Mouse (Mus musculus): ENCODE results near the gene Sesn2. TPM values are rescaled to one million over a fixed set of nuclear protein-coding genes. Genes with fewer than 3 reads are reported as not detected.

Sesn2 gene
- polyA plus RNA-seq, 1 experiment from 2014 or later: 11.7 TPM

DNA sequence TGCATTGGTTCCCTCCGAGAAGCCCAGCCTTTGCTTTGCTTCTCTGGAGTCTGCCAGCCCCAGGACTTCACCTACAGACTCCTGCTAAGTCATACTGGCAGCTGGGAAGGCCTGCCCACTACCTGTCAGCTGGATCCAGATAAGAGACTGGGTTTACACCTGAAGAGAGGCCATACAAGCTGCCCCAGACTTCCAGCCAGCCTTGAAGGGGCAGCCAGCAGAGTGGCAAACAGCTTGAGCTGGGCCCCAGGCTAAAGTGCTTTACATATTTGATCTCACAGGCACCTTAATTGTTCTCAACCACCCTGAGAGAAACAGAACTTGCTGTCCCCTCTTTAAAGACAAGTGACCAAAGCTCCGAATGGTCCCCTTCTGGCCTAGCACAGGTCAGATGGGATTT lies 3.1 kb downstream of the Sesn2 start:
- DNase-seq (ENCODE audit: low spot score): no peak
- no peak overlapping the region for H3K4me3 ChIP-seq
- H3K36me3 ChIP-seq: no peaks in the 10 kb centered on the region; the same call in 1 of the 2 replicates
- H3K9me3 ChIP-seq (replicated peaks): no peaks in the 10 kb centered on the region
- no peaks in the 10 kb centered on the region for H3K27me3 ChIP-seq (ENCODE audit: low read depth, poor library complexity, severe bottlenecking)
- H3K27ac ChIP-seq: no peak overlapping the region
- 29% methylated on average over 2 of the region's 2 CpGs for WGBS
- peaks cover 26% of the 10 kb centered on the region for H3K4me1 ChIP-seq

DNA sequence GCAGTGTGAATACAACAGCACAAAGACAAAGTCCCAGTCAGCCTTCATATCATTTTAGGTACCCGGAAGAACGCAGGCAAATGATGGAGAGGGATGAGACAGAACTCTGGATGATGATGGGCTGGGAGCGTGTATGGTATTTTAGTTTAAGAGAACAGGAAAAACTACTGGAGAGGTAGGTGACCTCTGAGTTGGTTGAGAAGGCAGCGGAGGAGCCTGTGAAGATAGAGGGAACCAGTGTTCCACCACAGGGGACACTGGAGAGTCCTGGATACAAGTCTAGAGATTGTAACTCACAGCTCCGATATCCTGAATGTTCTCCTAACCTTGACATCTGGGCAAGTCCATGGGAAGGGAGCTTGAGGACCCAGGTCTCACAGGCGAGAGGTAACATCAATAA lies 4.1 kb downstream of the Sesn2 start:
- no peaks in the 10 kb centered on the region for H3K27me3 ChIP-seq (ENCODE audit: low read depth, poor library complexity, severe bottlenecking)
- peaks cover 26% of the 10 kb centered on the region for H3K4me1 ChIP-seq
- DNase-seq (ENCODE audit: low spot score): no peak
- WGBS: 77% methylated on average over 6 of the region's 6 CpGs
- no peak overlapping the region for H3K27ac ChIP-seq
- H3K9me3 ChIP-seq (replicated peaks): no peaks in the 10 kb centered on the region
- no peaks in the 10 kb centered on the region; the same call in 1 of the 2 replicates for H3K36me3 ChIP-seq
- H3K4me3 ChIP-seq: no peak overlapping the region

DNA sequence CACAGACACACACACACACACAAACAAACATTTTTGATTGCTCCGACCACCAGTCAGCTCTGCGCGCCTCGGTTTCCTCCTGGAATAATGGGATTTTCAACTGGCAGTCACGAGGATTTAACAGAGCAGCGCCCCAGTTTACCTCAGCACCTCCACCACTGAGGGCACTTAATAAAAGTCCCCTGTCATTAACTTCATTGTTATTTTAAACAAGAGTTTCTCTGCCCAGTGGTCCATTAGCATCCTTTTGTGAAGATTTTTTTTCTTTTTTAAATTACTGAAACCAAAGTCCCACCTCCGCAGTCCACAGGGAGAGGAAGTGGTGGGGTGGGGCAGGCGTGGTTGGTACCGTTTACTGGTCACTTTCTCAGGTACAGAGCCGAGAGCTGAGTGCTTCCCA lies 4.5 kb downstream of the Sesn2 start:
- WGBS: 46% methylated on average over 10 of the region's 10 CpGs
- H3K4me1 ChIP-seq: peaks cover 26% of the 10 kb centered on the region
- no peak overlapping the region for H3K27ac ChIP-seq
- DNase-seq (ENCODE audit: low spot score): no peak
- H3K4me3 ChIP-seq: no peak overlapping the region
- no peaks in the 10 kb centered on the region for H3K27me3 ChIP-seq (ENCODE audit: low read depth, poor library complexity, severe bottlenecking)
- H3K36me3 ChIP-seq: no peaks in the 10 kb centered on the region; the same call in 1 of the 2 replicates
- H3K9me3 ChIP-seq (replicated peaks): no peaks in the 10 kb centered on the region

DNA sequence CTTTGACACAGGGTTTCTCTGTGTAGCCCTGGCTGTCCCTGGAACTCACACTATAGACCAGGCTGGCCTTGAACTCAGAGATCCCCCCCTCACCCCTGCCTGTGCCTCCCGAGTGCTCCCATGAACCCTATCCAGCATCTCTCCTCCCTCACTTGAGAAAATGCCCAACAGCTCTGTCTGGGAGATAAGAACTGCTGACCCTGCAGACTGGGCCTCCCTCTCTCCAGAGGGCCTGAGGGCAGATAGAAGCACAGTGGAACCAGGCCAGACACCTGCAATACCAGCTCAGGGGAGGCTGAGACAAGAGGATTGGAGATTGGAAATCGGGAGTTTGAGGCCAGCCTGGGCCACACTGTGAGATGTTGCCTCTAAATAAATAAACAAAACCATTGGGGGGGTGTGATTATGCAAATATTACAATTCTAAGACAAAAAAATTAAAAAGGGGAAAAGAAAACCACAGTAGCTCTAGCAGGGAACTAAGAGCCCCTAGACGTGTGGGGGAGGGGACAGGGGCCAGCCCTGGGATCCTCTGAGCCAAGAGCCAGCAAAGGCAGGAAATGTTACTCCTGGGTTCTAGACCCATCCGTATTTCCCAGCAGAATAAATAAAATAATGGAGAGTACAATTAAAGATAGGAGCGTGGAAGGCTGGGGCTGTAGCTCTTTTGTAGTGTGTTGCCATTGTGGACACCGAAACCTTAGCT lies 5.1 kb downstream of the Sesn2 start:
- H3K27ac ChIP-seq: no peak overlapping the region
- DNase-seq (ENCODE audit: low spot score): no peak
- no peaks in the 10 kb centered on the region for H3K27me3 ChIP-seq (ENCODE audit: low read depth, poor library complexity, severe bottlenecking)
- no peaks in the 10 kb centered on the region for H3K9me3 ChIP-seq (replicated peaks)
- H3K4me1 ChIP-seq: peaks cover 21% of the 10 kb centered on the region
- WGBS: 69% methylated on average over 6 of the region's 6 CpGs
- no peak overlapping the region for H3K4me3 ChIP-seq
- H3K36me3 ChIP-seq: no peaks in the 10 kb centered on the region; the same call in 1 of the 2 replicates

DNA sequence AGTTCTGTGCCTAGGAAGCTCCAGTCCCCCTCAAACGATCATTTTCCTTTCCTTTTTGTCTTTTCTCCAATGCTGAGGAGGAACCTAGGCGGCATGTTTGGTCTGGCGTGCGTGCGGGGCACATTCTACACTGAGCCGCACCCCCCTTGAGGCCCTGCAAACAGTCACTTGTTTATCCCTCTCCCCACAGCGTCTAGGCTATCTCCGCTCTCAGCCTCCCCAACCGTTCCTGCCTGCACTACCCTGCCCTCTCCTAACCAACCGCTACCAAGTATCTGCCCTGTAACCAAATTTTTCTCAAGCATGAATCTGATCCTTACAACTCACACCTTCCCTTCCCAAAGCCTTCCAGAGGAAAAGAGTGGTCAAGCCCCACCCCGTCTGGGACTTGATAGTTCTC lies 7.0 kb downstream of the Sesn2 start:
- Histone ChIP-seq H3K9me3 (replicated peaks) (no peaks in the 10 kb centered on the region), H3K27me3 (ENCODE audit: low read depth, poor library complexity, severe bottlenecking) (no peaks in the 10 kb centered on the region), H3K4me1 (peaks cover 8% of the 10 kb centered on the region), H3K27ac (no peak overlapping the region), H3K4me3 (no peak overlapping the region), H3K36me3 (peaks cover 14% of the 10 kb centered on the region)
- WGBS: 86% methylated on average over 11 of the region's 11 CpGs
- DNase-seq (ENCODE audit: low spot score): no peak

DNA sequence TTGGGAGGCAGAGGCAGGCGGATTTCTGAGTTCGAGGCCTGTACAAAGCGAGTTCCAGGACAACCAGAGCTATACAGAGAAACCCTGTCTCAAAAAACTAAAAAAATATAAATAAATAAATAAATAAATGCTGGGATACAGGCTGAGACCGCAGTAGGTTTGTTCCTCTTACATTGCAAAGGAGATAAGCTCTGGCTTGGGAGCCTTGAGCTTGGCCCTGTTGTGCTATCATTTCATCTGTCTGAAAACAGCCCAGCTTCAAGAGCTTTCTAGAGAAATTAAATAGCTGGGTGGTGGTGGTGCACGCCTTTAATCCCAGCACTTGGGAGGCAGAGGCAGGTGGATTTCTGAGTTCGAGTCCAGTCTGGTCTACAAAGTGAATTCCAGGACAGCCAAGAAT lies 8.7 kb downstream of the Sesn2 start:
- no peak overlapping the region for H3K27ac ChIP-seq
- H3K4me3 ChIP-seq: no peak overlapping the region
- peaks cover 31% of the 10 kb centered on the region for H3K36me3 ChIP-seq
- no peaks in the 10 kb centered on the region for H3K27me3 ChIP-seq (ENCODE audit: low read depth, poor library complexity, severe bottlenecking)
- 93% methylated on average over 6 of the region's 6 CpGs for WGBS
- H3K9me3 ChIP-seq (replicated peaks): no peaks in the 10 kb centered on the region
- DNase-seq (ENCODE audit: low spot score): no peak
- H3K4me1 ChIP-seq: no peaks in the 10 kb centered on the region

DNA sequence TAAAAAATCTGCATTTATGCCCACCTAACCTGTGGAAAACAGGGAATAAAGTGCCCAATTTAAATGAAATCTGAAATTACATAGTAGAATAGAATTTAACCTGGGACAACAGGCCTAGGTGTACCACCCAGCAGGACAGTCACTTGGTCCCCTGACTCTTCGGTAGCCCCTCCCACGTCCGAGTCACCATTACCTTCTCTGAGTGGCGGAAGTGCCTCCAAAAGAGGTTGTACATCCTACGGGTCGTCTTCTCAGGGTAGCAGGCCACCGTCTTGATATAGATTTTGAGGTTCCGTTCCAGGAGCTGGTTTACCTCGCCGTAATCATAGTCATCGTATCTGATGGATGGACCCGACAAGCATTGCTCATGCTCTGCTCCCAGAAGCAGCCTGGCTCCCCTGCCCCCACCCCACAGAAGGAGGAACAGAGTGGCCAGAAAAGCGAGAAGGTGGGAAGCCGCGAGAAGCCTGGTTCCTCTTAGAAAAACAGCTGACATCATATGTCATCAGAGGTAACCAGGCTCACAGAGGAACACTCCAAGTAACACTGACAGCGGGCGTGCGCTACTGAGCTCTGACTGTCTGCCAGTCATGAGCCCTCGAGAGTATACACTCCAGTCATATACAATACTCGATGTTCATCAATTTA lies 15.9 kb downstream of the Sesn2 start:
- H3K27ac ChIP-seq: no peak overlapping the region
- H3K36me3 ChIP-seq: peaks cover 61% of the 10 kb centered on the region
- DNase-seq (ENCODE audit: low spot score): no peak
- peaks cover 5% of the 10 kb centered on the region; the same call in 1 of the 2 replicates for H3K4me1 ChIP-seq
- H3K4me3 ChIP-seq: no peak overlapping the region
- H3K9me3 ChIP-seq (replicated peaks): no peaks in the 10 kb centered on the region
- no peaks in the 10 kb centered on the region for H3K27me3 ChIP-seq (ENCODE audit: low read depth, poor library complexity, severe bottlenecking)
- WGBS: 94% methylated on average over 20 of the region's 20 CpGs

DNA sequence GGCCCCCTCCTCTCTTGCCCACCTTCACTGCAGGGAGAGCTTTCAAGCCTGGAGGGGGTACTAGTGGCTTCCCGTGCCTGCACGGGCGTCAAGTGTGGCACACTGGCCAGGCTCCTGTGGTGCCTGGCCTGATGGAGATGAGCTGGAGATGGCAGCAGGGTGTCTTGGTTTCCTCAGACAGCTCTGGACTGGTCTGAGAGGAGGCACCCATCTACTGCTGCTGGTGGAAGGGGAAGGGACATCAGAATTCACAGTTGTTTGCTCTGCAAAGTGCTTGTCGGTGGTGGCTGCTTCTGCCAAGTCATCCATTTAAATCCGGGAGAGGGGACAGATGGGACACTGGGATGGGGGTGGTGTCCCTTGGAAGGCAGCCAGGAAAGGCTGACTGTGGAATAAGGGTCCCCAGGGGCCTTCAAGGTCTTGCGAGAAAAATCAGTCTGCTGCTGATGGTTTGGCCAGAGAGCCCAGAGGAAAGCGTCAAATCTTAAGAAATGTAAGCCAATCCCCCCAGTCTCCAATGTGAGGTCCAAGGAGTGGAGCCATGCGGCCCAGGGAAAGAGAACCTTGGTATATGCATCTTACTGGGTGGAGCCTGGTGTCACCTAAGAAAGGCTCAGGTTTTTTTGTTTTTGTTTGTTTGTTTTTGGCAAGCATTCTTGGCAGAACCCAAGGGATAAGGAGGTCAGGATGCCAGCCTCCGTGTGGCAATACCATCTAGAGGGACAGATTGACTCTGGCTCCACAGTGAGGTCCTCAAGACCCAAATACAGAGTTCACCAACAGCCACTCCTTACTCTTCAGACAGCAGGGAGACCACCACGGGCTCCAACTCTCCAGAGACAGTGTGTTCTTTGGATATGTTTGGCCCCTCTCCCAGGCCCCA lies 17.9 kb downstream of the Sesn2 start:
- no peaks in the 10 kb centered on the region for H3K27me3 ChIP-seq (ENCODE audit: low read depth, poor library complexity, severe bottlenecking)
- WGBS: 76% methylated on average over 10 of the region's 10 CpGs
- H3K9me3 ChIP-seq (replicated peaks): no peaks in the 10 kb centered on the region
- DNase-seq (ENCODE audit: low spot score): no peak
- no peak overlapping the region for H3K27ac ChIP-seq
- H3K4me3 ChIP-seq: no peak overlapping the region
- H3K4me1 ChIP-seq: peaks cover 5% of the 10 kb centered on the region; the same call in 1 of the 2 replicates
- H3K36me3 ChIP-seq: peaks cover 41% of the 10 kb centered on the region

DNA sequence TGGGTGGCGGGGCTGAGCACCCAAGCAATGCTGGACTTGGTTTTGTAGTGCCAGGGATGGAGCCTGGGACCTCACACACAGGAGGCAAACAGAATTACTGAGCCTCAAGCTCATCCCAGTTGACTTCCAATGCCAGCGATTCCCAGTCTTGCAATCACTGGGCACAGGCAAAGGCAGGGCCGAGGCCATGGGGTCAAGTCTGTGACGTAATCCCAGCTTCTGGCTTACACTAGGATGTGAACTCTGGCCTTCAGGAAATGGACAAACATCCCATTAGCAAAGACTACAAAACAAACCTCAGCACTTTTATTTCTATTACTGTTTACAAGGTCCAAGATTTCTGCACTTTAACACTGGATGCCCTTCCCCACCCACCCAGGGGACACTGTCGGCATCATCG lies 18.6 kb downstream of the Sesn2 start:
- Histone ChIP-seq H3K27me3 (ENCODE audit: low read depth, poor library complexity, severe bottlenecking) (no peaks in the 10 kb centered on the region), H3K27ac (no peak overlapping the region), H3K9me3 (replicated peaks) (no peaks in the 10 kb centered on the region), H3K4me1 (peaks cover 5% of the 10 kb centered on the region; the same call in 1 of the 2 replicates), H3K36me3 (peaks cover 35% of the 10 kb centered on the region), H3K4me3 (no peak overlapping the region)
- 84% methylated on average over 6 of the region's 6 CpGs for WGBS
- no peak for DNase-seq (ENCODE audit: low spot score)

DNA sequence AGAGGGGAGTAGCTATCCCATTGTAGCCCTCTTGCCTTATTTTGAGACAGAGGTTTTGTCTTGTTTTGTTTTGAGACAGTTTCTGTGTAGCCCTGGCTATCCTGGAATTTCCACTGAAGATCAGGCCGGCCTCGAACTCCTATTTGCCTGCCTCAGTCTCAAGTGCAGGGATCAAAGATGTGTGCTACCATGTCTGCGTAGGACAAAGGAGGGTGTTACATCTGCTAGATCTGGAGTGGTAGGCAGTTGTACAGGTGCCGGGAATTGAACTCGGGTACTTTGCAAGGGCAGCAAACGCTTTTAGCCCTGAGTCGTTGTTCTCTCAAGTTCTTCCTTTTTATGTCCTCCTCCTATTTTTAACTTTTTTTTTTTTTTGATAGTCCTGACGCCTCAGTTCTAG lies 19.2 kb downstream of the Sesn2 start:
- Histone ChIP-seq H3K27ac (no peak overlapping the region), H3K36me3 (peaks cover 28% of the 10 kb centered on the region), H3K4me1 (peaks cover 5% of the 10 kb centered on the region; the same call in 1 of the 2 replicates), H3K9me3 (replicated peaks) (no peaks in the 10 kb centered on the region), H3K4me3 (no peak overlapping the region), H3K27me3 (ENCODE audit: low read depth, poor library complexity, severe bottlenecking) (no peaks in the 10 kb centered on the region)
- 91% methylated on average over 8 of the region's 8 CpGs for WGBS
- DNase-seq (ENCODE audit: low spot score): no peak

DNA sequence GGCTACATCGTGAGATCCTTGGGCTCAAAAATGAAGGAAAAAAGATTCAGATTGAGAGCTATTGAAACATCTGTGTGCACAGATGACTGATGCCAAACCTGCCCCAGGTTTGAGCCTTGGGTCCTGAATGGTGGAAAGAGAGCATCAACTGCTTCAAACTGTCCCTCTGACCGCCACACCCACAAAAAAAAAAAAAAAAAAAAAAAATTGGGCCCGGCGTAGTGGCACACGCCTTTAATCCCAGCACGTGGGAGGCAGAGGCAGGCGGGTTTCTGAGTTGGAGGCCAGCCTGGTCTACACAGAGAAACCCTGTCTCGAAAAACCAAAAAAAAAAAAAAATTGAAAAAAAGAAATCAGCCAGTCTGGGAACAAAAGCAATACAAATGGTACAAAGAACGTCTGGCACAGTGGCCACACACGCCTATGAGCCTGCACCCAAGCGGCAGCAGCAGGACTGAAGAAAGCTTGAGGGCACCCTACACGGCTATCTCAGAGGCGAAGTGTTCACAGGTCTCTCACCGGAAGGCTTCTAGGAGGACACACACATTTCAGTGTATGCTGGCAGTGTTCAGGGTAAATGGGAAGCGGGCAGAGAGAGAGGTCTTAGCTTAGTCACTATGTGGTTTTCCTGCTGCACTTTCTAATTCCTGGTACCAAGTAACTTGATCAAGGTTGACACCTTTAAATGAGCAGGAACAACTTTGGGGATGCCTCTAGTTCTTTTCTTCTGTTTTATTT lies 19.9 kb downstream of the Sesn2 start:
- Histone ChIP-seq H3K9me3 (replicated peaks) (no peaks in the 10 kb centered on the region), H3K4me1 (peaks cover 5% of the 10 kb centered on the region; the same call in 1 of the 2 replicates), H3K27ac (no peak overlapping the region), H3K27me3 (ENCODE audit: low read depth, poor library complexity, severe bottlenecking) (no peaks in the 10 kb centered on the region), H3K36me3 (peaks cover 25% of the 10 kb centered on the region), H3K4me3 (no peak overlapping the region)
- WGBS: 90% methylated on average over 15 of the region's 15 CpGs
- no peak for DNase-seq (ENCODE audit: low spot score)

DNA sequence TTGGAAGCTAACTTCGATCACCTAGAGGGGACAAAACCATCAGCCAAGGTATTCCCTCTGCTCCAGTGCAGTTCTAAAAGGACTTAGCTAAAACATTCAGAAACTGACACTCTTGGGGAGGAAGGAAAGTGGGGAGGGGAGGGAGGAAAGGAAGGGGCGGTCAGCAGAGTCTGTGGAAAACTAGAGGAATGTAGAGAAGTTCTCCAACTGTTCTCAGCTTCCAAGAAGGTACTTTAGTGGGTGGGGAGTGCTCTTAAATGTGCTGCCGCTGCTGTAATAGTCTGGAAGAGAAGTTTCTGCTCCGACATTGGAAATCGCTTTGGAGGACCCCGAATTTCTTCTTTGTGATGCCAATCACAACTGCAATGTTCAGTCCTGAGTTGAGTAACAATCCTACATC lies 21.3 kb downstream of the Sesn2 start:
- H3K9me3 ChIP-seq (replicated peaks): no peaks in the 10 kb centered on the region
- peaks cover 24% of the 10 kb centered on the region for H3K36me3 ChIP-seq
- H3K4me1 ChIP-seq: 0 out of 2 replicates have a peak, but pooled peaks cover 5% of the 10 kb centered on the region
- no peak for DNase-seq (ENCODE audit: low spot score)
- H3K27me3 ChIP-seq (ENCODE audit: low read depth, poor library complexity, severe bottlenecking): no peaks in the 10 kb centered on the region
- WGBS: 71% methylated on average over 6 of the region's 6 CpGs
- H3K27ac ChIP-seq: no peak overlapping the region
- H3K4me3 ChIP-seq: no peak overlapping the region

Data from limb, embryonic 10.5 days (tissue).